Mouse (Mus musculus) erythroblast, embryonic 14.5 days (primary cell): ENCODE results near the gene Vipr2.

ENCODE experiments used
- GATA1 ChIP-seq: IDR thresholded peaks from 2 replicates; pipeline ENCODE4 v1.6.1; 2012; ENCODE audit warnings: low read length, inconsistent platforms, mixed read lengths
- TAL1 ChIP-seq: IDR thresholded peaks from 3 replicates; pipeline ENCODE4 v1.6.1; 2012; ENCODE audit warnings: low read length, inconsistent platforms, mixed read lengths

DNA sequence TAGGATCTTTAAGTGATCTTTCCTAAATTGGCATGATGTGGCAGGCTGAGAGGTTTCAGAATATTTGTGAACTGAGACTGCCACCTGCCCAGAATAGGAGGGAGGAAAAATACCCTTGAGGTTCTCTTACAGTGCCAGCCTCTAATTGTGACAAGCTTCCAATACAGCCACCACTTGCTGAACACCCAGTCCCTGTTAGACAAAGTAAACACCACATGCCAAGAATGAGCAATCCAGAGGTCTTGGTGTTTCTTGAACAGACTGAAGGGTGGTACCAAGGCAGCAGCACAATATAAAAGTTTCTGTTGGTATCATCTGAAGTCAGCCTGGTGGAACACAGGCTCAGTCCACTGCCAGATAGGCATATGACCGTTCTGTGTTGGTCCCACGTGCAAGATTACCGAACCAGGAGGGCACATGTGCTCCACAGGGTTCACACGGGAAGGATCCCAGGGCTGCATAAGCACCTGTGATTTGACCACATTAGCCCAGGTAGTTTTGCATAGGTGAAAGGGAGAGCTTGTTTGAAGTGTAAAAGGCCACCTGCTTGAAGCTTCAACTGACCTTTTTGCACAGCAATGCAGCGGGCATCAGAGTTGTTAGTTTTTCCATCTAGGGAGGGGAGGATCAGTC is 15.8 kb upstream of the Vipr2 start:
- TF ChIP-seq GATA1 (no peak), TAL1 (no peak)
